Mouse (Mus musculus): ENCODE measurements at regions not wholly inside any gene's neighbourhood (a gene's known extent, or its start where the extent isn't known, plus 50 kb on each side); places are given as distances from the start of the nearest gene placed in this dataset.
A peak's percentile ranks its signal among the peaks of the same experiment; 100 is the strongest.

- DNase-seq (ENCODE audit: low read depth) = no peak
- TF ChIP-seq CTCF (IDR thresholded peaks at IDR 0.05; ENCODE audit: borderline replicate concordance, extremely low read depth, insufficient read depth, insufficient read length) (peak; percentile 17; the same call in 1 of the 2 replicates), POLR2A (IDR thresholded peaks at IDR 0.05; ENCODE audit: borderline replicate concordance, extremely low read depth, insufficient read depth, insufficient read length, poor library complexity, severe bottlenecking) (no peak)
These were observed 89.1 kb downstream of the 9330182O14Rik start for GRCm38 (mm10) chr15:40223272-40223671.

- TF ChIP-seq POLR2A (IDR thresholded peaks at IDR 0.05; ENCODE audit: borderline replicate concordance, extremely low read depth, insufficient read depth, insufficient read length, poor library complexity, severe bottlenecking) = no peak
- no peak for TF ChIP-seq CTCF (IDR thresholded peaks at IDR 0.05; ENCODE audit: borderline replicate concordance, extremely low read depth, insufficient read depth, insufficient read length)
- no peak for DNase-seq (ENCODE audit: low read depth)
These were observed 107.6 kb downstream of the 9330182O14Rik start for GRCm38 (mm10) chr15:40241764-40242163.

- no peak for TF ChIP-seq CTCF (IDR thresholded peaks at IDR 0.05; ENCODE audit: borderline replicate concordance, extremely low read depth, insufficient read depth, insufficient read length)
- TF ChIP-seq POLR2A (IDR thresholded peaks at IDR 0.05; ENCODE audit: borderline replicate concordance, extremely low read depth, insufficient read depth, insufficient read length, poor library complexity, severe bottlenecking) = no peak
These were observed 114.8 kb downstream of the 9330182O14Rik start for GRCm38 (mm10) chr15:40248966-40249365.

GRCm38 (mm10) chr15:40259433-40259832, 125.3 kb downstream of the 9330182O14Rik start:
- TF ChIP-seq POLR2A (IDR thresholded peaks at IDR 0.05; ENCODE audit: borderline replicate concordance, extremely low read depth, insufficient read depth, insufficient read length, poor library complexity, severe bottlenecking) (no peak), CTCF (IDR thresholded peaks at IDR 0.05; ENCODE audit: borderline replicate concordance, extremely low read depth, insufficient read depth, insufficient read length) (no peak)
- no peak for DNase-seq (ENCODE audit: low read depth)

More at GRCm38 (mm10) chr15:40248966-40249365, 114.8 kb downstream of the 9330182O14Rik start:
- DNase-seq (ENCODE audit: low read depth) = no peak

- peak; percentile 11 for DNase-seq (ENCODE audit: low read depth)
- no peak for TF ChIP-seq CTCF (IDR thresholded peaks at IDR 0.05; ENCODE audit: borderline replicate concordance, extremely low read depth, insufficient read depth, insufficient read length)
These were observed 144.9 kb downstream of the 9330182O14Rik start for GRCm38 (mm10) chr15:40279021-40279420.

- DNase-seq (ENCODE audit: low read depth) = peak; percentile 58
- TF ChIP-seq POLR2A (IDR thresholded peaks at IDR 0.05; ENCODE audit: borderline replicate concordance, extremely low read depth, insufficient read depth, insufficient read length, poor library complexity, severe bottlenecking) = no peak
- TF ChIP-seq CTCF (IDR thresholded peaks at IDR 0.05; ENCODE audit: borderline replicate concordance, extremely low read depth, insufficient read depth, insufficient read length) = no peak
These were observed 146.4 kb downstream of the 9330182O14Rik start for GRCm38 (mm10) chr15:40280551-40280950.

- DNase-seq (ENCODE audit: low read depth) = peak; percentile 51
These were observed 147.0 kb downstream of the 9330182O14Rik start for GRCm38 (mm10) chr15:40281078-40281720.

GRCm38 (mm10) chr15:40291602-40292001, 157.4 kb downstream of the 9330182O14Rik start:
- DNase-seq (ENCODE audit: low read depth) = no peak
- TF ChIP-seq POLR2A (IDR thresholded peaks at IDR 0.05; ENCODE audit: borderline replicate concordance, extremely low read depth, insufficient read depth, insufficient read length, poor library complexity, severe bottlenecking) (no peak), CTCF (IDR thresholded peaks at IDR 0.05; ENCODE audit: borderline replicate concordance, extremely low read depth, insufficient read depth, insufficient read length) (no peak)

More at GRCm38 (mm10) chr15:40281078-40281720, 147.0 kb downstream of the 9330182O14Rik start:
- TF ChIP-seq POLR2A (IDR thresholded peaks at IDR 0.05; ENCODE audit: borderline replicate concordance, extremely low read depth, insufficient read depth, insufficient read length, poor library complexity, severe bottlenecking) = no peak
- no peak for TF ChIP-seq CTCF (IDR thresholded peaks at IDR 0.05; ENCODE audit: borderline replicate concordance, extremely low read depth, insufficient read depth, insufficient read length)

- TF ChIP-seq POLR2A (IDR thresholded peaks at IDR 0.05; ENCODE audit: borderline replicate concordance, extremely low read depth, insufficient read depth, insufficient read length, poor library complexity, severe bottlenecking) (no peak), CTCF (IDR thresholded peaks at IDR 0.05; ENCODE audit: borderline replicate concordance, extremely low read depth, insufficient read depth, insufficient read length) (no peak)
- DNase-seq (ENCODE audit: low read depth) = peak; percentile 32
These were observed 178.1 kb downstream of the 9330182O14Rik start for GRCm38 (mm10) chr15:40312226-40312625.

- no peak for DNase-seq (ENCODE audit: low read depth)
- no peak for TF ChIP-seq POLR2A (IDR thresholded peaks at IDR 0.05; ENCODE audit: borderline replicate concordance, extremely low read depth, insufficient read depth, insufficient read length, poor library complexity, severe bottlenecking)
These were observed 205.6 kb downstream of the 9330182O14Rik start for GRCm38 (mm10) chr15:40339746-40340145.

- TF ChIP-seq POLR2A (IDR thresholded peaks at IDR 0.05; ENCODE audit: borderline replicate concordance, extremely low read depth, insufficient read depth, insufficient read length, poor library complexity, severe bottlenecking) = no peak
- TF ChIP-seq CTCF (IDR thresholded peaks at IDR 0.05; ENCODE audit: borderline replicate concordance, extremely low read depth, insufficient read depth, insufficient read length) = no peak
- DNase-seq (ENCODE audit: low read depth) = no peak
These were observed 206.1 kb downstream of the 9330182O14Rik start for GRCm38 (mm10) chr15:40340269-40340668.

GRCm38 (mm10) chr15:40351473-40351872, 217.3 kb downstream of the 9330182O14Rik start:
- no peak for DNase-seq (ENCODE audit: low read depth)

More at GRCm38 (mm10) chr15:40351473-40351872, 217.3 kb downstream of the 9330182O14Rik start:
- TF ChIP-seq CTCF (IDR thresholded peaks at IDR 0.05; ENCODE audit: borderline replicate concordance, extremely low read depth, insufficient read depth, insufficient read length) (no peak), POLR2A (IDR thresholded peaks at IDR 0.05; ENCODE audit: borderline replicate concordance, extremely low read depth, insufficient read depth, insufficient read length, poor library complexity, severe bottlenecking) (no peak)
